Mouse (Mus musculus): Measurements from ENCODE around the gene Tbc1d2.

Tbc1d2 gene

GRCm38 (mm10) chr4:46650086-46650753 lies at the start of gene Tbc1d2:
Gene Tbc1d2, minus strand, starts transcription at chr4:46650209.
- DNase-seq (ENCODE audit: low read depth), result peak; percentile 85

- DNase-seq (ENCODE audit: low read depth), result no peak
Observed at GRCm38 (mm10) chr4:46696467-46696866, 46.5 kb upstream of the Tbc1d2 start.

GRCm38 (mm10) chr4:46690565-46690964 lies 40.6 kb upstream of the Tbc1d2 start:
- DNase-seq (ENCODE audit: low read depth), result no peak

- DNase-seq (ENCODE audit: low read depth), result no peak
Observed at GRCm38 (mm10) chr4:46690023-46690420, 40.0 kb upstream of the Tbc1d2 start.

GRCm38 (mm10) chr4:46689397-46690022 lies 39.5 kb upstream of the Tbc1d2 start:
- DNase-seq (ENCODE audit: low read depth), result peak; percentile 52

- no peak for DNase-seq (ENCODE audit: low read depth)
Observed at GRCm38 (mm10) chr4:46688213-46688832, 38.3 kb upstream of the Tbc1d2 start.

- DNase-seq (ENCODE audit: low read depth), result no peak
Observed at GRCm38 (mm10) chr4:46684160-46684559, 34.2 kb upstream of the Tbc1d2 start.

GRCm38 (mm10) chr4:46676646-46677045 lies 26.6 kb upstream of the Tbc1d2 start:
- DNase-seq (ENCODE audit: low read depth), result no peak

GRCm38 (mm10) chr4:46675992-46676391 lies 26.0 kb upstream of the Tbc1d2 start:
- DNase-seq (ENCODE audit: low read depth), result no peak

- no peak for DNase-seq (ENCODE audit: low read depth)
Observed at GRCm38 (mm10) chr4:46675272-46675785, 25.3 kb upstream of the Tbc1d2 start.

GRCm38 (mm10) chr4:46668620-46669019 lies 18.6 kb upstream of the Tbc1d2 start:
- DNase-seq (ENCODE audit: low read depth), result no peak

GRCm38 (mm10) chr4:46666420-46666819 lies 16.4 kb upstream of the Tbc1d2 start:
- no peak for DNase-seq (ENCODE audit: low read depth)

- peak; percentile 39 for DNase-seq (ENCODE audit: low read depth)
Observed at GRCm38 (mm10) chr4:46665371-46665774, 15.4 kb upstream of the Tbc1d2 start.

- DNase-seq (ENCODE audit: low read depth), result no peak
Observed at GRCm38 (mm10) chr4:46664123-46665009, 14.4 kb upstream of the Tbc1d2 start.

GRCm38 (mm10) chr4:46661433-46661832 lies 11.4 kb upstream of the Tbc1d2 start:
- DNase-seq (ENCODE audit: low read depth), result no peak

- no peak for DNase-seq (ENCODE audit: low read depth)
Observed at GRCm38 (mm10) chr4:46658946-46659345, 8.9 kb upstream of the Tbc1d2 start.

- DNase-seq (ENCODE audit: low read depth), result peak; percentile 60
Observed at GRCm38 (mm10) chr4:46657116-46657515, 7.1 kb upstream of the Tbc1d2 start.

GRCm38 (mm10) chr4:46655956-46656355 lies 5.9 kb upstream of the Tbc1d2 start:
- DNase-seq (ENCODE audit: low read depth), result no peak

- no peak for DNase-seq (ENCODE audit: low read depth)
Observed at GRCm38 (mm10) chr4:46655298-46655697, 5.3 kb upstream of the Tbc1d2 start.

- DNase-seq (ENCODE audit: low read depth), result no peak
Observed at GRCm38 (mm10) chr4:46649161-46649560, 848 bp downstream of the Tbc1d2 start.

GRCm38 (mm10) chr4:46643676-46644112 lies 6.3 kb downstream of the Tbc1d2 start:
- DNase-seq (ENCODE audit: low read depth), result no peak

Data from c-Kit-positive CD71-positive TER-119-negative erythroid progenitor cells, embryonic 14.5 days (primary cell).